Mouse (Mus musculus): ENCODE data around the gene Selenom. TPM values are rescaled to one million over a fixed set of nuclear protein-coding genes. Genes with fewer than 3 reads are reported as not detected.

Selenom gene
- polyA plus RNA-seq, 1 experiment = 19.6 TPM

DNA sequence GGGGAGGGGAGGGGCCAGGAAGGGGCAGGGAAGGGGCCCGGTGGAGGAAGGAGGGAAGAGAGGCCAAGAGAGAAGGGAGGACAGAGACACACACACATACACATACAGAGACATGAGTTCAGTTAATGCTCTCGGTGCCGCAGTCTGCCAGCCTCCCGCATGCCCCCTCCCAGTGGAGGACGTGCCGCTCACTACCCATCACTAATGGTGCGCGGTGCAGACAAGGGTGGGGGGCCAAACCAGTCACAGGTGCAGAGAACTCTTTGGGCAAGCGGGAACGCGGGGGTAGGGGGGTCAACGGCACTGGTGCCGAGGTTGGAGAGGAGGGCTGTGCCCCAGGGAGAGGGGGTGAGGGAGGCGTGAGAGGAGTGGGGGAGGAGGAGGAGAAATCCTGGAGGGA, 6.4 kb downstream of the Selenom start:
- no peak overlapping the region for H3K4me3 ChIP-seq (ENCODE audit: low read depth, low read length)
- H3K27me3 ChIP-seq (ENCODE audit: control insufficient read depth, insufficient read depth, low read length, poor library complexity, severe bottlenecking) = no peaks in the 10 kb centered on the region
- no peak overlapping the region for H3K9ac ChIP-seq (ENCODE audit: low read depth, poor library complexity, severe bottlenecking)
- TF ChIP-seq CTCF (IDR thresholded peaks at IDR 0.05; ENCODE audit: low read depth, low read length) = no peak
- no peak for TF ChIP-seq POLR2A (IDR thresholded peaks at IDR 0.05; ENCODE audit: insufficient read depth, low read length)
- TF ChIP-seq EP300 (IDR thresholded peaks at IDR 0.05; ENCODE audit: insufficient read depth, low read depth, low read length) = no peak
- H3K9me3 ChIP-seq (replicated peaks; ENCODE audit: control insufficient read depth, insufficient read depth, low read length, poor library complexity, severe bottlenecking) = no peaks in the 10 kb centered on the region
- H3K27ac ChIP-seq (ENCODE audit: insufficient read depth, low read length) = no peak overlapping the region
- peaks cover 8% of the 10 kb centered on the region; the same call in 1 of the 2 replicates for H3K36me3 ChIP-seq (ENCODE audit: control insufficient read depth, insufficient read depth, low read length, poor library complexity, severe bottlenecking)
- H3K4me1 ChIP-seq (ENCODE audit: control insufficient read depth, insufficient read depth, low read length) = no peaks in the 10 kb centered on the region

DNA sequence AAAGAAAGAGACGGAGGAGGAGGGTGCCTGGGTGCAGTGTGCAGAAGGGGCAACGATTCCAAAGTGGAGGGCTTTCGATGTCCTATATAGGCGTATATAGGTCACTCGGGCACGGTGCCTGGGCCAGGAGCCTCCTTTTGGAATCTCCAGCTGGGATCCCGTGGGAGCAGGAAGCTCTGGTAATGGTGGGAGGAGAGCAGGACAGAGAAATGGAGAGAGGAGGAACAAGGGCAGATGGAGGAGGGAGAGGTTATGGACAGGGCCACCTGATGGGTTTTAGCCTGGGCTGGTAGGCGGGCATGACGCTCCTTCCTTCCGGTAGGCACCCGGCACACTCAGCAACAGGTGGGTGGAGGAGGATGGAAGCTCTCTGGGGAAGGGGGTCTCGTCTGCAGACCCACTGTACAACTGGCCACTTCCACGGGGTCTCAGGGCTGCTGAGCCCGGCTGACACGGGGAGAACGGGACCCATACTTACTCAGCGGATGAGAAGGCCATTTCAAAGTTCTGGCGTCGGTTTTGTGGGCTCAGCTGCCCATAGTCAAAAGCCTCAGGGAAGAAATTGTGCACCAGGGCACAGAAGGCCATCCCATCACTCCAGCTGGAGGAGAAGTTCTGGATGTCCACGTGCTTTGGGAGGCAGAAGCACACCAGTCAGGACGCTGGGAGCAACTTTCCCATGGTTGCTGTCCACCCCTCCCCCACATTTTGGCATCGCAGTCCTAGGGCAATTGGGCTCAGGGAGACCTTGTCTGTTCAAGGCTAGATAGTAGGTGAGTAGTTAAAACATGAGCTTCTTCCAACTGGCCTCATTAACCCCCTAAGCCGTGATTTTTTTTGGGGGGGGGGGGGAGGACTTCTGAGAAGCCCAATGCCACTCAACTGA, 7.1 kb downstream of the Selenom start:
- no peaks in the 10 kb centered on the region for H3K9me3 ChIP-seq (replicated peaks; ENCODE audit: control insufficient read depth, insufficient read depth, low read length, poor library complexity, severe bottlenecking)
- no peak overlapping the region for H3K27ac ChIP-seq (ENCODE audit: insufficient read depth, low read length)
- H3K27me3 ChIP-seq (ENCODE audit: control insufficient read depth, insufficient read depth, low read length, poor library complexity, severe bottlenecking) = no peaks in the 10 kb centered on the region
- H3K4me1 ChIP-seq (ENCODE audit: control insufficient read depth, insufficient read depth, low read length) = no peaks in the 10 kb centered on the region
- H3K9ac ChIP-seq (ENCODE audit: low read depth, poor library complexity, severe bottlenecking) = no peak overlapping the region
- no peak overlapping the region for H3K4me3 ChIP-seq (ENCODE audit: low read depth, low read length)
- H3K36me3 ChIP-seq (ENCODE audit: control insufficient read depth, insufficient read depth, low read length, poor library complexity, severe bottlenecking) = peaks cover 8% of the 10 kb centered on the region; the same call in 1 of the 2 replicates
- TF ChIP-seq EP300 (IDR thresholded peaks at IDR 0.05; ENCODE audit: insufficient read depth, low read depth, low read length) (no peak), POLR2A (IDR thresholded peaks at IDR 0.05; ENCODE audit: insufficient read depth, low read length) (no peak), CTCF (IDR thresholded peaks at IDR 0.05; ENCODE audit: low read depth, low read length) (no peak)

DNA sequence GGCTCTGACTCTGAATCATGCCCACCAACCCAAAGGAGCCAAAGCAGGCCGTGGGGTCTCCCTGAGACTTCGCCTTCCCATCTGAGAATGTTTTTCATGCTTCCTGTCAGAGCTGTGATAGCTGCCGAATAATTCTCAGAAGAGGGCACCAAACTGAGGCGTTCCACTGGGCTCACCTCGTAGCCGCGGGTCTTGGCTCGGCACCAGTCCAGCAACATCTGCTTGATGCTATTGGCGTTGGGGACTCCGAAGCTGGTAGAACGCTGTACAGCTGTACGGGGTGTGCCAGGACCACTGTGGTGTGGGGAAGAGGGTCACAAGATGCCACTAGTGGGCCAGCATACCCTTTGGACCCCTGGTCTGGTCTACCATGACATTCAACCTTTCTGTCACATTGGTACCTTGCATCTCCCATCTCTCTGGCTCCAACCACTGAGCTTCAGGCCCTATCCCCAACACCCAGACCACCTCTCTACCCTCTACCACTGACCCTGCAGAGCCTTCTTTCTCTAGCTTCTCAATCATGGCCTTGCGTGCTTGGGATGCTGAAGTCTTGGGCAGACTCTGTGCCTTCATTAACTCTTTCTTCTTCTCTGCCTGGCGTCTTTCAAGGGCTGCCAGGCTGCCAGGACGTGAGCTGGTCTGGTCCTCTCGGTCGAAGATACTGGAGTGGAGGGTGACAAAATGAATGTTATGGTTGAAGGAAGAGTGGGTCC, 8.0 kb downstream of the Selenom start:
- Histone ChIP-seq H3K27me3 (ENCODE audit: control insufficient read depth, insufficient read depth, low read length, poor library complexity, severe bottlenecking) (no peaks in the 10 kb centered on the region), H3K27ac (ENCODE audit: insufficient read depth, low read length) (no peak overlapping the region), H3K36me3 (ENCODE audit: control insufficient read depth, insufficient read depth, low read length, poor library complexity, severe bottlenecking) (peaks cover 8% of the 10 kb centered on the region; the same call in 1 of the 2 replicates)

DNA sequence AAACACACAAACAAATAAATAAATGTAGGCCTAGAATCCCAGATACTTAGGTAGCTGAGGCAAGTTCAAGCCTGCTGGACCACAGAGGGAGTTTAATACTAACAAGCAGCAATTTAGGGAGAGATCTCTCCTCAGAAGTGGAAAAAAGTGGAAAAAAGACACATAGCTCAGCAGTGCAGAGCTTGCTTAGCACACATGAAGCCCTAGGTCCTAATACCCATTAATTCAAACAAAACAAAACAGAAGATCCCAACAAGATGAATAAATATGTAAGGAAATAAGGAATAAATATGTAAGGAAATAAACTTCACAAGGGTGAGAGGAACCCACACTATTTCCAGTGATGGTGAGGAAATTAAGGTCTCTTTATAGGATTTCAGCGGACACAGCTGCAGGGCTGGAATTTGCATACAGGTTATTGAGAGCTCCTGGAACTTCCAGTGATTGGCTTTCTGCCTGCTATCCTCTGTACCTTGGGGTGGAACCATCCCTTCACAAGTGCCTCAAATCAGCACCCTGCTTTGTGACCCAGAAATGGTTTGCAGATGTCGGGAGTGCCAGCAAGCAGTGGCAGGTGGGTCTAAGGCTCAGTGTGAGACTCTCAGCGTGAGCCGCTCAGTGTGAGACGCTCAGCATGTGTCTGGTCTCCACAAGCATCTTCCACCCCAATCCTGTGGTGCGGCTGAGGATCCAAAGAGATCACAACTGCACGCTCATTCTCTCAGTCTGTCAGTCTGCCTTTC, 9.5 kb downstream of the Selenom start:
- no peak overlapping the region for H3K4me3 ChIP-seq (ENCODE audit: low read depth, low read length)
- H3K9ac ChIP-seq (ENCODE audit: low read depth, poor library complexity, severe bottlenecking) = no peak overlapping the region
- TF ChIP-seq POLR2A (IDR thresholded peaks at IDR 0.05; ENCODE audit: insufficient read depth, low read length) (no peak), CTCF (IDR thresholded peaks at IDR 0.05; ENCODE audit: low read depth, low read length) (no peak), EP300 (IDR thresholded peaks at IDR 0.05; ENCODE audit: insufficient read depth, low read depth, low read length) (no peak)
- H3K27me3 ChIP-seq (ENCODE audit: control insufficient read depth, insufficient read depth, low read length, poor library complexity, severe bottlenecking) = no peaks in the 10 kb centered on the region
- no peak overlapping the region for H3K27ac ChIP-seq (ENCODE audit: insufficient read depth, low read length)
- peaks cover 10% of the 10 kb centered on the region; the same call in 1 of the 2 replicates for H3K36me3 ChIP-seq (ENCODE audit: control insufficient read depth, insufficient read depth, low read length, poor library complexity, severe bottlenecking)
- no peaks in the 10 kb centered on the region for H3K4me1 ChIP-seq (ENCODE audit: control insufficient read depth, insufficient read depth, low read length)
- no peaks in the 10 kb centered on the region for H3K9me3 ChIP-seq (replicated peaks; ENCODE audit: control insufficient read depth, insufficient read depth, low read length, poor library complexity, severe bottlenecking)

More for the DNA sequence above, 8.0 kb downstream of the Selenom start:
- H3K9me3 ChIP-seq (replicated peaks; ENCODE audit: control insufficient read depth, insufficient read depth, low read length, poor library complexity, severe bottlenecking) = no peaks in the 10 kb centered on the region
- TF ChIP-seq EP300 (IDR thresholded peaks at IDR 0.05; ENCODE audit: insufficient read depth, low read depth, low read length) = no peak
- no peak for TF ChIP-seq CTCF (IDR thresholded peaks at IDR 0.05; ENCODE audit: low read depth, low read length)
- no peak for TF ChIP-seq POLR2A (IDR thresholded peaks at IDR 0.05; ENCODE audit: insufficient read depth, low read length)
- no peaks in the 10 kb centered on the region for H3K4me1 ChIP-seq (ENCODE audit: control insufficient read depth, insufficient read depth, low read length)
- no peak overlapping the region for H3K4me3 ChIP-seq (ENCODE audit: low read depth, low read length)
- H3K9ac ChIP-seq (ENCODE audit: low read depth, poor library complexity, severe bottlenecking) = no peak overlapping the region

DNA sequence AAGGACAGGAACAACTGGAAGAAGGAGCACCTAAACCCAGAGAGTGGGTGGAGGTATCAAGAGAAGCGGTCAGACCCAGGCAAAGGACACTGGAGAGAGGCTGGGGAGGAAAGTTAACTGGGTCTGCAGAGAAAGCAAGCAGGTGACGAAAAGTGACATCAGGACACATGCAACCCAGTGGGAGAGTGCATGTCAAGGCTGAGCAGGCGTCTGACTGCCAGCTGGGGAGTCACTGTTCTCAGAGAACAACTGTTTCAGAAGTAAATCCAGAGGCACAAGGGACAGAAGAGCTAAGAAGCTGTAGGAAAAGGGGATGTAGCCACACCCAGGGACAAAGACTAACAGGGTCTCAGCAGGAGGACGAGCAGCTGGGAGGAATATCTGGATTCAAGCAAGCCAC, 11.1 kb downstream of the Selenom start:
- Histone ChIP-seq H3K27ac (ENCODE audit: insufficient read depth, low read length) (no peak overlapping the region), H3K4me3 (ENCODE audit: low read depth, low read length) (no peak overlapping the region), H3K9me3 (replicated peaks; ENCODE audit: control insufficient read depth, insufficient read depth, low read length, poor library complexity, severe bottlenecking) (no peaks in the 10 kb centered on the region), H3K36me3 (ENCODE audit: control insufficient read depth, insufficient read depth, low read length, poor library complexity, severe bottlenecking) (peaks cover 20% of the 10 kb centered on the region), H3K9ac (ENCODE audit: low read depth, poor library complexity, severe bottlenecking) (no peak overlapping the region), H3K27me3 (ENCODE audit: control insufficient read depth, insufficient read depth, low read length, poor library complexity, severe bottlenecking) (no peaks in the 10 kb centered on the region), H3K4me1 (ENCODE audit: control insufficient read depth, insufficient read depth, low read length) (no peaks in the 10 kb centered on the region)
- no peak for TF ChIP-seq POLR2A (IDR thresholded peaks at IDR 0.05; ENCODE audit: insufficient read depth, low read length)
- no peak for TF ChIP-seq CTCF (IDR thresholded peaks at IDR 0.05; ENCODE audit: low read depth, low read length)
- no peak for TF ChIP-seq EP300 (IDR thresholded peaks at IDR 0.05; ENCODE audit: insufficient read depth, low read depth, low read length)

Measured in ES-Bruce4 (cell line).